Mouse (Mus musculus) olfactory bulb, adult 2 months (tissue): ENCODE data around the gene Sapcd2.

Experiments used
- CTCF ChIP-seq: fragments of 200-500 bp; IDR thresholded peaks from 2 replicates; pipeline ENCODE4 v1.5.1; 2012; ENCODE audit warnings: low read depth, mild to moderate bottlenecking, low read length, moderate library complexity; ENCODE audit not compliant: insufficient read depth
- POLR2A ChIP-seq: fragments of 200-500 bp; IDR thresholded peaks from 2 replicates; pipeline ENCODE4 v1.6.1; 2012; ENCODE audit warnings: mild to moderate bottlenecking, low read depth, low read length, moderate library complexity; ENCODE audit not compliant: insufficient read depth

- no peak for TF ChIP-seq CTCF
- no peak for TF ChIP-seq POLR2A
Measured at GRCm38 (mm10) chr2:25356208-25357079, 15.7 kb upstream of the Sapcd2 start, which contains the start of gene Dpp7.
